Mouse (Mus musculus) kidney, adult 11 months (tissue): ENCODE results near the gene Hmga2.

Experiments
- DNase-seq: peaks from one replicate; pipeline ENCODE4 v3.0.0; 2022

Gene Hmga2

DNA sequence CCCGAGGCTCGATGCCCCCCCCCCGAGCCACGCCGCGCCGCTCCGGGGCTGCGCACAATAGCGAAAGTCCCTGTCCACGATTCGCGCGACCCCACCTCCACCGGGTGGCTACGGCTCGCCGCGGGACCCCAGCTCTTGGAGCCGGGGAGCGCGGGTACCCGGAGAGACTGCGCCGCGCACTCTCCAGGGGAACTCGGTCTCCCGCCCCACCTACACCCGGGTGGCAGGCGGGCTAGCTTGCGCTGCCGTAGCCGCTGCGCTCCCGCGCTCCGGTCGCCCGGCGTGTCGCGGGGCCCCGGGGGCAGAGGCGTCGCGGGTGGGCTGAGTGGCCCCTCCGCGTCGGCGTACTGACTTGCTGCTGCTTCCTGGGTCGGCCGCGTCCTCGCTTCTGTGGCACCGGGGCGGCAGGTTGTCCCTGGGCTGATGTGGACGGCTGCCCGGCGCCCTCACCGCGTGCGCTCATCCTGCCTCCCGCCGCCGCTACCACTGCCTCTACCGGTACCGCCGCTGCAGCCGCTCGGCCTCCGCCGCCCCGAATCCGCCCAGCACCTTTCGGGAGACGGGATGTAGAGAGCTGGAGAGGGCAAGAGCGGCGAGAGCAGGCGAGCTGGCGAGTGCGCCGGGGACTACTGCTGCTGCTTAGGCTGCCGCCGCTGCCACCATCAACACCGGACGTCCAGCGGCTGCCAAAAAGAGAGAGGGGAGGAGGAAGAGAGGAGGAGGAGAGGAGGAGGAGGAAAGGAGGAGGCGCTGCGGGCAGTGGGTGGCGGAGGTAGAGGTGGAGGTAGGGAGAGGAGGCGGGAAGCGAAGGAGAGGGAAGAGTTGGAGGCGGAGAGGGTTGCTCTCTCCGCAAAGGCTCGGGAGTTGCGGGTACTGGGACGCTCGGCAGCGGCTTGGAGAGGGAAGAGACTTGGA, at the start of gene Hmga2:
Gene Hmga2, minus strand, starts transcription at position 869 of the 915 bp plus-strand sequence.
- DNase-seq = no peak

DNA sequence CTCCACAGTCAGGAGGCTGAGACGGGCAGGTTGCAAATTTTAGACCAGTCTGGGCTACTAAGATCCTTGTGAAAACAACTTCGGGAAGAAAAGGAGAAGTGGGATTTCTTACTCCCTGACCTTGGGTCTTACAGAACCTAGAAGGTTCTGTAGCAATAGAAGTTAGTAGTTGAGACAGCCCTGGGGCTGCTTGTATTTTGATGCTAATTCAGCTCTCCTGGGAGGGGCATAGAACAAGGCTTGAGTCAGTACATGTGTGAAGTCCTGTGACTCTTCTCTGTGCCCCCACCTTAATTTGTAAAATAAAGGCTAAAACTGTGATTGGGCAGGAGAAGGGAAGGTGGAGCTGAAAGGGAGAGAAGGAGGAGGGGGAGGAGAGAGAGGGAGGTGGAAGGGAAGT, 46.7 kb upstream of the Hmga2 start:
- DNase-seq = no peak

DNA sequence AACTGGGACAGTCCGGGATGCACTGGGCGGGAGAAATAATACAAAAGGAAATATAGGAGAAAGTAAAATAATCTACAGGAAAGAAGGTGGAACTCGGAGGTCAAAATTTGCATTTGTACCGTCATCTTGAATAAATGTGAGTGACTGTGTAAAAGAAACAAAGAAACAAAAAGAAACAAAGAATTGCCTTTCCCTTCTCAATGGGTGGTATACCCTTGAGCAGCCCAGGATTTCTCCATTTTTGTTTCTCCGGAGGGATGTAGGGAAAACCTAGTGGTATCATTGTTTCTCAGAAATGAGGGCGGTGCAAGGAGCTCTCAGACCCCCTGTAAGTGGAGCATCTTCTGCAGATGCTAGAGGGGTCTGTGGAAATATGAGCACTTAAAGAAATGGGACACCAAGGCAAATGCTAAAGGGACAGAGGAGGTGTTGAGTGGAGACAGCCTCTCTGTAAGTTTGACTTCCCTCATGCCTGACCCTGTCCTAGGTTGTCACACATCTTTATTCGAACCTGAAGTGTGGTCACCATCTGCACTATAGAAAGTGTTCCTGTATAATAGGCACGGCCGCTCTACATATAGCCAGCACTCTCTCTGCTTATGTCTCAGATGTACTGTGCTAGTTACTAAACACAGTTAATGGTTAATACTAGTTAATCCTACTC, 45.8 kb upstream of the Hmga2 start:
- DNase-seq = no peak

DNA sequence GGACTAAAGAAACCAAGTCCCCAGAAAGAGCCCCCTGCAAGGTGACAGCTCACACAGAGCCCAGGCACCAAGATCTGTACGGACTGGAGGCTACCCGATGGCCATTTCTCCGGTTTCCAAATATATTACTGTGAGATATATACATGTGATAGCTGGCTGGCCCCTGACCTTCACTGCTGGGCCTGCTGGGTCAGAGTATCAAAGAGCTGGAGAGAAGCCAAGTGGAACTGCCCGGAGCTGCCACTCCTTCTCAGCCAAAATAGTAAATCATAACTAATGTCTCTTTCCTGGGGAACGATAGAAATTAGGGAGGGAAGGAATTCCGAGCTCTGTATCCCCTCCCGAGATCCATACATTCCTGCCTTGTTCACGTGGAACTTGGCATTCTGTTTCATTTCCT, 40.0 kb upstream of the Hmga2 start:
- DNase-seq = peak; percentile 6

DNA sequence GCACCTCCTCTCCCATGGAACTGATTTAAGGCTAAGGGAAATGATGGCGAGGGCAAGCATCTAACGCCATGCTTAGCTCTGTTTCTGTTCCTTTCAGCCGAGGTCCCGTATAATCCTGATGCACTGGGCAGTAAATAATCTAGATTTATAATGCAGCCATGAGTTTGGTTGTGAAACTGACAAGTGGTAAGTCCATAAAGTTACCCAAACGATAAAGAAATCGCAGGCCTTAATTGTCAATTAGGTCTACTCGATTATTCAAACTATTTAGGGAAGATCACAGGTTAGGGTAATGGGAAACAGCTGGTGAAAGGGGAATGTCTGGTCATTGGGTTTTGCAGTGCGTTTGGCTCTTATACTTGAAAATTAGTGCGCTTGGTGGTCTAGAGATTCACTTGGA, 37.5 kb upstream of the Hmga2 start:
- no peak for DNase-seq

DNA sequence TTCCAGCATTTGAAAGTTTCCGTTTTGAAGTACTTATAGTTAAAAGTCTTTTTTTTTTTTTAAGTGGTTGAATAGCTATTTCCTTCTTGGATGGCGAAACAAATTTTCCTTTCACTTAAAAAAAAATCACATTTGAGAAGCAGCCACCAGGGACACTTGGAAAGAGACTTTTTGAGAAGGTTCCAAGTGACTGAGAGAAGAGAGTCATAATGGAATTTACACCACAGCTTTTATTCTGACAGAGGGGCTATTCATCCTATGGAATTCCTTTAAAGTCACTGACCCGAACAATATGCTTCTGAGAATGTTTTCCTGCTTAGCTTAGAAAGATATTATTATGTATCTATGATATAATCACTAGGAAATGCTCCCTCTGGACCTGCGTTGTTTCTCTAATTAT, 36.7 kb upstream of the Hmga2 start:
- no peak for DNase-seq

DNA sequence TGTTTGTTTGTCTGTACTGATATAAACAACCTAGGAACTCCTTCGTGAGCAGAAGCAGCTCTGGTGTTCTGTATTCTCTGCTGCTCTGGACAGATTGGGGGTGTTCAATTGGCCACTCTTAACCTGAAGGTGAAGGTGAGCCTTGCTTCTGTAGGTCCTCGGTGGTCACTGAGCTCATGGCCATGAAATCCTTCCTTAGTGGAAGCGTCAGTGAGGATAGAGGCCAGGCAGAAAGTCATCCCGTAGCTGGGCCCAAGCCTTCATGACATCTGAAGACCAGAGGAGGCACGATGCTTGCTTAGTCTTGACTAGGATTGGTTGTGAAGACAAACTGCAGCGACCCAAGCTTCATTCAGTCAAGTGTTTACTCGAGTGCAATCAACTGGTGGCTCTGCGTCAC, 35.9 kb upstream of the Hmga2 start:
- no peak for DNase-seq

DNA sequence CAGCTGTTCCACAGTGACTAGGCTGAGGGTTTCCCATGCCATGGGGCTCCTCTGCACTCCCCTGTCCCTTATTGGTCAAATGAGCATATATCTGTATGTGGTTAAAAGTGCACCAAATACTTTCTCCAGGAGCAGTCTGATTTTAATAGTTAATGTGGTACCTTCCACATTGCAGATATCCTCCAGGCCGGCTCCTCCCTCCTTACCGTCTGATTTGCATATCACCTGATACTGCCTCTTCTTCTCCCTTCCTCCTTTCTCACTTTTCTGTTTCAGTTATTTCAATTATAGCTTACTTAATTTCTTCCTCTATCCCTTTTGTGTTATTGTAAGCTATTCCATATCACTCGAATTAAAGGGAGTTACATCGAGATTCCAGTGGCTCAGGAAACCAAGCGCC, 27.7 kb upstream of the Hmga2 start:
- no peak for DNase-seq

DNA sequence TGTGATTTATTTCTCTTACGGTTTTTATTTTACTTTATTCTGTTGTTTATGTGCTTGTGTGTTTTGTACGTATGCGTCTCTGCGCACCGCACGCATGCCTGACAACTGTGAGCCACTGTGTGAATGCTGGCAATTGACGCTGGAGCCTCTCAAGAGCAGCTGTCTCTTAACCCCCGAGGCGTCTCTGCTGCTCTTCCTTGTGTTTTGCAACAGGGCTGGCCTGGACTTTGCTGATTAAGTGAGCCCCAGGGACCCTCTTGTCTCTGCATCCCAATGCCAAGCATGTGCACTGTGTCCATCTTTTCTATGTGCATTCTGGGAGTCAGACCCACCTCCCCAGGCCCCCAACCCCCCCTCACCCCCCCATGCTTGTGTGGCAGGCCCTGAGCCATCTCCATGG, 24.5 kb upstream of the Hmga2 start:
- DNase-seq = no peak

DNA sequence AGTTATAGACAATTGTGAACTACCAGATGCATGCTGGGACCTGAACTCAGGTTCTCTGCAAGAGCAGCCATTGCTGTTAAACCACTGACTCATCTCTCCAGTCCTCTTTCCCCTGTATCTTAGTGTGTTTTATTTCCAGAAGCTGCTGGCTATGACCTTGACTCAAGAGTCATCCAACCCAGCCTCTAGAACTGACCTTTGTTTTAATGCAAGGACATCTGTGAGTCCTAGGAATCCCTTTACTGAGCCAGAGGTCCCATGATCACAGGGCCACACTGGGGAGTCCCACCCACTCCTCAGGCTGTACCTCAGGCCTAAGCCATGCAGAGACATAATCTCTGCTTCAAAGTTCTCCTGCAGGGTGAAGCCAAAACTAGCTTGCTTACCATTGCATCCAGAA, 21.8 kb upstream of the Hmga2 start:
- no peak for DNase-seq

DNA sequence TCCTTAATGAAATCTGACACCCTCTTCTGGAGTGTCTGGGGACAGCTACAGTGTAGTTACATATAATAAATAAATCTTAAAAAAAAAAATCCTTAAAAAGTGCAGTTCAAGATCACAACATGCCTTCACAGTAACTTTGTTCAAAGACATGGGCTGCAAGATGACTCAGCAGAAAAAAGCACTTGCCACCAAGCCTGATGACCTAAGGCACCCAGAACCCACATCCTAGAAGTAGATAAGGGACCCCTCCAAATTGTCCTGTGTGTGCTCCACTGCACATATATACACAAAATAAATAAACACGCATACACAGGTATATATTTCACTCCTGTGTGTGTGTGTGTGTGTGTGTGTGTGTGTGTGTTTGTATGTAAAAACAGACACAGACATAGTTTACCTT, 18.4 kb upstream of the Hmga2 start:
- DNase-seq = no peak

DNA sequence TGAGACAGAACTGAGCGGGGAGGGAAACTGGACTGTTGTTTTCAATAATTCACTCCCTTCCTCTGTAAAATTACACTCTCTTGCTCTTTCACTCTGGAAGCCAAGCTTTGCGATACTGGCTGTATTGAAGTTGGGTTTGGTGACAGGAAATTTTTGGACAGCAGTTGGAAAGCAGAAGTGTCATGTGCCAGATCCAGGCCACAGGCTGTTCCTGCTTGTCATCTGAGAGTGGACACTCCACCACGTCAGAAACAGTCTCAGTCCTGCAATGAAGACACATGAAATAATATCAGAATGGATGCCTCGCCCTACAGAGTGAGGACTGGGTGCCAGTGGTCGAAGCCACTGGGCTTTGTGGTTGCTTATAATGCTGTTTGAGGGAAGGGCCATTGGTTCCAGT, 15.2 kb upstream of the Hmga2 start:
- DNase-seq = no peak

DNA sequence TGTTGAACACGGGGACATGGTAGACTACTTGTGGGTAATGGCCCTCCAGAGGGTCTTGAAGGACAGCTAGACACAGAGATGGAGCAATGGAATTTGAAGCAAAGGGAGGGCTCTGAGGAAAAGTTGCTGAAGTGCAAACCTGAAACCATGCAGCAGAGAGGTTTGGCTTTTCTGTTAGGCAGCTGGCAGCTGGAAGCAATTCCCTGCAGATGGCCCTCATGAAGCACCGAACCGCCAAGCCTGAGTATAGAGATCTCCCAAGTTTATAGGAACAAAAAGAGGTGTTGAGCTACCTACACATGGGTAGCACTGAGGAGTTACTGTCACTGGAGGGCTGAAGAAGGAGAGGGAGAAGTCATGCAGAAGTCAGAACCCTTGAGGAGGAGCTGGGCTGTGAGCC, 13.3 kb upstream of the Hmga2 start:
- DNase-seq = no peak

DNA sequence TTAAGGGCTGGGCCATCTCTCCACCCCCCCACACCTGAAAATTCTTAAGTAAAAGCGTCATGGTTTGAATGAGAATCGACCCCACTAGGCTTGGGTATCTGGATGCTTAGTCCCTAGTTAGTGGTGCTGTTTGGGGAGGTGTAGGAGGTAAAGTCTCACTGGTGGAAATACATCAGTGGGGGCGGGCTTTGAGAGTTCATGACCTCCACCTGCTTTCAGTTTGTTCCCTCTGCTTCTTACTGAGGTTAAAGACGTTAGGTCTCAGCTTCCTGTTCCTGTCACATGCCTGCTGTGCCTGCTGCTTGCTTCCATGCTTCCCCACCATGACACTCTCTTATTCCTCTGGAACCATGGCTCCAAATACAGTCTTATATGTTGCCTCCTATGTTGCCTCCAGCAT, 12.3 kb upstream of the Hmga2 start:
- DNase-seq = no peak

DNA sequence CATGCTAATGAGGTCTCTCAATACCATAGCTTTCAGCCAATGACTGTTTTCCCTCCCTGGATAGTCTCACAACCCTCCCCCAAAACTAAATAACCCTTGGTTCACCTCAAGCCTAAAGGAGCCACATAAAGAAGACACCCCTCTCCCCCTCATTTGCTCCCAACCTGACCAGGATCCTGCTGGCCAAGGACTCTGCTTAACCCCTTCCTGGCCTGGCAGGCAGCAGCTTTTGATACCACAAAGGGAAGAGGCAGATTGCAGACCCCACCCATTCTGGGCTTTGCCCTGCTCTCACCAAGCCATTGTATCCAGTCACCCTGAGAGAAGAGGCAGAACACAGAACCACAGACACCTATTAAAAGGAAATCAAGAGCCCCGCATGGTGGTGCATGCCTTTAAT, 11.6 kb upstream of the Hmga2 start:
- no peak for DNase-seq

DNA sequence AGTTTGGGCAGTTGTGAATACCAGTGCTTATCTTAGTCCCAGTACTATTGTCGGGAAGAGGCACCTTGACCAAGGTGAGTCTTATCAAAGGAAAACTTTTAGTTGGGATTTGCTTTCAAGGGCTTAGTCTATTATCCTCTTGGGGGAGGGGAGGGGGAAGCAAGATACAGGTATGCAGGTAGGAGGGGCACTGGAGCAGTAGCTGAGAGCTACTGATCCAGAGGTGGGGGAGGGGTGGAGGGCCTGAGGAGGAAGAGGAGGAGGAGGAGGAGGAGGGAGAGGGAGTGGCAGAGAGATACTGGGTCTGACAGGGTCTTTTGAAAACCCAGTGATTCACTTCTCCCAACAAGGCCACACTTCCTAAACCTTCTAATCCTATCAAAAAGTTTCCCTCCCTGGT, 9.2 kb upstream of the Hmga2 start:
- DNase-seq = no peak

DNA sequence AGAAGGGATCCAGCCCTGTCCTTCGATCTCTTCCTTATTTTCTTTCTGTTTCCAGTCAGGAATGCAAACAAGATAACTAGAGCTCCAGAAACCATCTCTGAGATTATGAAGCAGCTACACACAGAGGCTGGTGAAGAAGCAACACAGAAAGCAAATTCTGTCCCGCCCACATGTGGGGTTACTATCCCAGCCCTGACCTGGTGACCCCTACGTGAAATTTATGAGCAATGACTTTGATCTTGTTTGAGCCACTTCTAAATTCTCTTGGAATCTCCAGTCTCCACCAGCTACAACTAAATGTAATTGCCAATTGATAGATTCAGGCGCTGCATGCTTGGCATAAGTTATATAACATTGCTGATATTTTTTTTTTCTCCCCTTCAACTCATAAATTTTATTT, 7.9 kb upstream of the Hmga2 start:
- DNase-seq = no peak

DNA sequence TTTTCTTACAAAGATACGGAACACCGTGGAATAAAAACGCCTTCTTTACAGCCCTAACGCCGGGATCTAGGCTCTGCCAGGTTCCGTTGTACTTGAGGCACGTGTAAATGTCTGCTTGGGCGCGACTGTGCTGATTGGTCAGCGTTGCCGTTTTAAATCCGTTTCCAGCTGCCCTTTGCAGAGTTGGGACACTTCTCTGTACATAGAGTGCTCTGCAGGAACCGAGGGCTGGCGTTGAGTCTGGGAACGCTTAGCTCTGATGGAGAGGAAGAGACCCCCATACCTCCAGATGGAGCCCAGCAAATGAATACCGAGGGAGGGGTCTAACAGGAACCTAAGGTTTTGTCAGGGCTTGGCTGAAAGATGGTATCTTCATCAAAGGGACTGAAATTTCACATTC, 1.9 kb upstream of the Hmga2 start:
- DNase-seq = no peak

DNA sequence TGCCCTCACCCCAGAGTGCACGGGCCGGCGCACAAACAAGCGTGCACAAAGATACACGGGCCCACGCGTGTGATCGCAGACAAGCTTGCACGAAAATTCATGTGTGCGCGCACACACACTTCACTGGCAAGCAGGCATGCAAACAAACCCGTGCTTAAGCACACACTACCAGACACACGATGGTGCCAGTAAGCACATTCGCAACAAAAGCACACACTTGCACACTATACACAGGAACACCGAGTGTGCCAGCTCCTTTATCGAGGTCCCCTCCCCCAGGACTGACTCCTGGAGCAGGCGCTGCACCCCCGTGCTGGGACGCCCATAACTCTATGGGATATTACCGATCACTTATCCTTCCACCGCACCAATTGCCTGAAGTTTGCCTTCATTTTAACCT, 1.2 kb upstream of the Hmga2 start:
- DNase-seq = no peak

DNA sequence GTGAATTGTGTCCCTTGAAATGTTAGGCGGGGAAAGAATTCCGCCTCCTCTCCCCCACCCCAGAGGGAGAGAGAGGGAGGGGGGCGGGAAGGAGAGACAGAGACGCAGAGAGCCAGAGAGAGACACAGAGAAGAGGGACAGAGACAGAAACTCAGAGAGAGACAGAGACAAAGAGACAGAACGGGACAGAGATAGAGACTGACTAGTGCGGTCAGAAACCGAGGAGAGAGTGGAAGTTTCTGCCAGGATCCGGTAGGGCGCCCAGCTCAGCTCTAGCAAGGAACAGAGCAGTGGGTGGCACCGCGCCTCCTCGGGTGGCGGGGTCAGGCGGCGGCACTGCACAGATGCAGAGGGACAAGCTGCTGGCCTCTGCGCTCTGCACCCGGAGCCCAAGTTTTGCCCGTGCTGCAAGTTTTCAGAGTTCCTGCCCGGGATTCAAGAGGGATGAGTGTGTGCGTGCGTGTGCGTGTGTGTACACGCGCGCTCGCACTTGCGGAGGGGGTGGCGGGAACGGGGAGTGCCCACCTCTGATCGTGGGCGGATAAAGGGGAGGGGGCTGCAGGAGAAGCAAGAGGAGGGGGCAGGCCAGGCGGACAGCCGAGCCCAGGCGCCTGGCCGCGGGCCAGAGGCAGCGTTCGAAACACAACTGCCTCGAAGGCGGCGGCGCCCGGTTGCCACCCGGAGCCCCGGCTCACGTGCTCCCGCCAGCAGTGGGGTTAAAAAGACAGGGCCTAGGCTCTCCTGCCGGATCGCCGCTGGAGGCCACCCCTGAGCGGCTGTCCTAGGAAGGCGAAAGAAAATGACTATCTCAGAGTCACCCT, 457 bp upstream of the Hmga2 start:
- peak; percentile 31 for DNase-seq

DNA sequence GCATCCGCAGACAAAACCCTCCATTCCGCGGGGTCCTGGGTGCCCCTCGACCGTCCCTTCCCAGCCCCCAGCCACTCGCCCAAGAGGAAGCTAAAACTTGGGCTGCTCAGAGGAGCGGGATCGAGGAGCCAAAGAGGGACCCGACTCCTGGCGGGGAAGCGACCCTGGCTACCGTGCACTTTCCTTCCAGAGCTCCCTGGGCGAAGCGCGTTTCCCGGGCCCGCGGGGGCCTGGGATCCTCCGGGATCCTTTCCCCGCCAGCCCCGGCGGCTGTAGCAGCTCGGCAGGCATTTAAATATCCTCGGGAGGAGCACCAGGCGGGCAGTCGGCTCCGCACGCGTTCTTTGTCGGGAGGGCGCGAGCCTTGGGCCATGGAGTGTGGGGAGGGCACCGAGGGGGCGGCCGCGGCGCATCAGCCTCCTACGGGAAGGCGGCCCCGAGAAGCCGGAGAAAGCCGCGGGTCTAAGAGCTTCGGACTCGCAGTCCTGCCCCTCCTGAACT, 1.2 kb downstream of the Hmga2 start:
- no peak for DNase-seq

DNA sequence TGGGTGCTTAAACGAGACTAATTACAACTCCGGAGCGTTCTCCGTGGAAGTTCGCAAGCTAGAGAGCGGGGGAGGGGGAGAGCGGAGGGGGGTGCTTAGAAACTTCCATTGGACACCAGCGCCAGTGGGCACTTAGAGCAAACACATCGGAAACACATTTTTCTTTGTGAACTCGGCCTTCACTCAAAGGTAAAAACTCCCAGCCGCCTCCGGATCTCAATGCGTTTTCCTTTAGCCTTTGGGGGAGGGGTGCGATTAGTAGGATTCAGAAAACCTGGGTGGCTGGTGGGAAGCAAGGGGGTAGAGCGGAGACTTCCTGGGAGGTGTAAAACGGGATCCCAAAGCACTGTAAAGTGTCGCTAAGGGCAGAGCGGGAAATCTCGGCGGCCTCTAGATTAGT, 2.0 kb downstream of the Hmga2 start:
- no peak for DNase-seq

DNA sequence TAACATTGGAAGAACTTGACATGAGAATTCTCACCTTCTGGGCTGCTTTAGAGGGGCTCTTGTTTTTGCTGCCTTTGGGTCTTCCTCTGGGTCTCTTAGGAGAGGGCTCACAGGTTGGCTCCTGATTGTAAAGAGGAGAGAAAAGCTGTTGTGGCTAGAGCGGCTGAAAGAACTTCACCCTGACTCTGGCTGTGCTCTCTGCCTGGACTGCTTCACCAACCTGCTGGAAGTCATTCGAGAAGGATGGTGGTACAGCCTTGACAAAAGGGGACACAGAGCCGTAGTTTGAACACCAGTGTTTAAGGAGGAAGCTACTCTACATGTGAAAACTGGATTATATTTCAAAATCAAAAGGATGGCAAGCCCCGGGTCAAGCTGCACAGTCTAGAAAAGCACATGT, 3.1 kb downstream of the Hmga2 start:
- DNase-seq = no peak

DNA sequence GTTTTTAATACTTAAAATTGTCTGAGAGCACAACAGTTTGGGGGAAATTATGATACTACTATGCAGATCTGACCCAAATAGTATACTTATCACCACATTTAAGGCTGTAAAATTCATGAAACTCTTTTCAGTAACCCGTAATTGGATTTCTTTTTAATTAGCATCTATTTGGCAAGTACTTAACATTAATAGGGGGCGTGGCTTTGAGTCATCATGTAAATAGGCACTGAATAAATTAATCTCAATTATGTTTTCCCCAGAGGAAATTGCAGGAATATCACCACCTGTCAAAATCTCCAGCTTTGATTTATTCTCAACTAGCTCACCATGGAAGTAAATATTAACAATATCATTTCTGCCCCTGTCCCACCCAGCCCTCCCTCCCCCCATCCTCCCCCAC, 3.7 kb downstream of the Hmga2 start:
- no peak for DNase-seq
